Mouse (Mus musculus) lung, postnatal 0 days (tissue): Measurements from ENCODE around the gene Olfr1458.

Experiments
- CTCF ChIP-seq: IDR thresholded peaks from 2 replicates; pipeline ENCODE4 v1.5.1; 2016; ENCODE audit warnings: antibody characterized with exemption, mild to moderate bottlenecking
- EP300 ChIP-seq: IDR thresholded peaks from 2 replicates; pipeline ENCODE4 v1.6.1; 2016; ENCODE audit warnings: antibody characterized with exemption, mild to moderate bottlenecking, control low read depth

- no peak for TF ChIP-seq CTCF
- no peak for TF ChIP-seq EP300
These were observed 8.8 kb downstream of the Olfr1458 start, which contains the start of gene Olfr1457 for GRCm38 (mm10) chr19:13097791-13098190.
